Mouse (Mus musculus): ENCODE results near the gene Gpr152.
"Not testable (repeated sequence)": the region's sequence is repeated elsewhere in the genome, so short reads cannot be mapped to it uniquely, and the experiment has no call there.

The Gpr152 gene

GRCm38 (mm10) chr19:4131075-4131474 is 8.5 kb upstream of the Gpr152 start:
- in situ Hi-C loops (cut with MboI): no loop called here

GRCm38 (mm10) chr19:4131768-4132167 is 7.8 kb upstream of the Gpr152 start:
- in situ Hi-C loops (cut with MboI): no loop called here

- in situ Hi-C loops (cut with MboI): no loop called here
Measured at GRCm38 (mm10) chr19:4134354-4134753, 5.2 kb upstream of the Gpr152 start.

GRCm38 (mm10) chr19:4135229-4135962 is 4.2 kb upstream of the Gpr152 start:
- in situ Hi-C loops (cut with MboI): not testable (repeated sequence)

- in situ Hi-C loops (cut with MboI): not testable (repeated sequence)
Measured at GRCm38 (mm10) chr19:4135963-4136345, 3.6 kb upstream of the Gpr152 start.

- in situ Hi-C loops (cut with MboI): no loop called here
Measured at GRCm38 (mm10) chr19:4136463-4136862, 3.1 kb upstream of the Gpr152 start.

- in situ Hi-C loops (cut with MboI): no loop called here
Measured at GRCm38 (mm10) chr19:4137913-4138312, 1.7 kb upstream of the Gpr152 start.

- in situ Hi-C loops (cut with MboI): no loop called here
Measured at GRCm38 (mm10) chr19:4140147-4140546, 560 bp downstream of the Gpr152 start.

GRCm38 (mm10) chr19:4142416-4143173 is 3.0 kb downstream of the Gpr152 start:
- in situ Hi-C loops (cut with MboI): no loop called here

- in situ Hi-C loops (cut with MboI): no loop called here
Measured at GRCm38 (mm10) chr19:4143759-4144268, 4.2 kb downstream of the Gpr152 start, which contains the start of gene Cabp4. Gene Cabp4 (minus strand): TSS chr19:4144033.

- in situ Hi-C loops (cut with MboI): no loop called here
Measured at GRCm38 (mm10) chr19:4144550-4145498, 5.2 kb downstream of the Gpr152 start.

GRCm38 (mm10) chr19:4145936-4146335 is 6.3 kb downstream of the Gpr152 start:
- in situ Hi-C loops (cut with MboI): no loop called here

- in situ Hi-C loops (cut with MboI): no loop called here
Measured at GRCm38 (mm10) chr19:4146366-4147021, 6.9 kb downstream of the Gpr152 start.

GRCm38 (mm10) chr19:4147022-4147405 is 7.4 kb downstream of the Gpr152 start:
- in situ Hi-C loops (cut with MboI): no loop called here

- in situ Hi-C loops (cut with MboI): no loop called here
Measured at GRCm38 (mm10) chr19:4147782-4148490, 8.3 kb downstream of the Gpr152 start.

GRCm38 (mm10) chr19:4148491-4148806 is 8.9 kb downstream of the Gpr152 start, which contains the start of gene Coro1b:
Gene Coro1b (plus strand): TSS chr19:4148619.
- in situ Hi-C loops (cut with MboI): no loop called here

GRCm38 (mm10) chr19:4148819-4149218 is 9.2 kb downstream of the Gpr152 start:
- in situ Hi-C loops (cut with MboI): no loop called here

- in situ Hi-C loops (cut with MboI): no loop called here
Measured at GRCm38 (mm10) chr19:4149283-4149682, 9.7 kb downstream of the Gpr152 start.

- in situ Hi-C loops (cut with MboI): no loop called here
Measured at GRCm38 (mm10) chr19:4149764-4150461, 10.3 kb downstream of the Gpr152 start.

Data from mature B cell (primary cell).